Mouse (Mus musculus): ENCODE data around the gene Plxnd1. TPM values are rescaled to one million over a fixed set of nuclear protein-coding genes. Genes with fewer than 3 reads are reported as not detected.

Plxnd1 gene
- total RNA-seq, 2 experiments from 2014 or later, result 115 to 121 TPM

DNA sequence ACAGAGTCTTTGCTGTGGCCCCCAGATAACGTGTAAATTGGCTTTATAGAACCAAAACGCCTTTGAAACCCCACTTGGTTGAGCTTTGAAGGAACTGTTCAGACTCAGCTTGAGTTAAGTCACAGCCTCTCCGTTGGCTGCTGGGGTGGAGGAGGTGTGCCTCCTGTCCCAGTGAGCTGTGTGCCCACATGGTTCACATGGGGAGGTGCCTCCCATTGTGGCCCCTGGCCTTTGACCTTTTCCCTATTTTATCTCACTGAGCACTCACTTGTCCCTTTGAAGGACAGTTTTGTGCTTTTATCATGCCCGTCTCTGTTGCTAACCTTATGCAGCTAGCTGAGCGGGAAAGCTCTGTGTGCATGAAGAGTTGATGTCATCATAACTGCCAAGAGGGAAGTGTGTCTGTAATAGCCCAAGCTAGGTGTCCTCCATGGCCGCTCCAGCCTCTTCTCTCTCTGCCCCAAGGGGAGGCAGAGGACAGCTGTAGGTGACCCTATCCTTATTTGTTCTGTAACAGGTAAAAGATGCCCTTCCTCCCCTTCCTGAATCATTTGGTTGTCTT is 86.3 kb downstream of the Plxnd1 start:
- no peak for DNase-seq (ENCODE audit: low spot score in 2 of 2)
- intact Hi-C loops (cut with DNase I), result loop anchor here (10.0 kb wide), 1 partner anchor 54 kb away; the partner anchor contains the start of genes Ift122 and Mbd4

- no peak for DNase-seq (ENCODE audit: low spot score in 2 of 2)
- intact Hi-C loops (cut with DNase I), result loop anchor here (10.0 kb wide), 1 partner anchor 52 kb away; the partner anchor contains the start of genes Ift122 and Mbd4
These were observed 87.9 kb downstream of the Plxnd1 start for GRCm38 (mm10) chr6:115906871-115907270.

- no peak for DNase-seq (ENCODE audit: low spot score in 2 of 2)
- intact Hi-C loops (cut with DNase I), result loop anchor here (10.0 kb wide), 1 partner anchor 52 kb away; the partner anchor contains the start of genes Ift122 and Mbd4
These were observed 88.3 kb downstream of the Plxnd1 start for GRCm38 (mm10) chr6:115906455-115906854.

DNA sequence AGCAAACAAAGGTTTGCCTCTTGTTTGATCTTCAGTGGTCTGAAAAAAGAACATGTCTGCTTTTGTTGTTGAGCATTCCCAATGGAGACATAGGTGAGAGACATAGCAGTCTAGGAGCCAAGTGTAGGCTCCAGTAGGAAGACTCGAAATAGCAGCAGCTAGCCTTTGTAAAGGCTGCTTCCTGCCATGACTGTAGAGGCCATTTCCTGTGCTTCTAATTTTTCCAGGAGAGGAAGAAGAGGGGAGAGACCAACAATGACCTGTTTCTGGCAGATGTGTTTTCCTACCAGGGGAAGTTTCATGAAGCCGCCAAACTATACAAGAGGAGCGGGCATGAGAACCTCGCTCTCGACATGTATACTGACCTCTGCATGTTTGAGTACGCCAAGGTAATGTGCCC is 89.2 kb downstream of the Plxnd1 start:
- intact Hi-C loops (cut with DNase I), result loop anchor here (10.0 kb wide), 1 partner anchor 51 kb away; the partner anchor contains the start of genes Ift122 and Mbd4
- DNase-seq (ENCODE audit: low spot score in 2 of 2), result no peak

Other genes with a start within 250 kb of the Plxnd1 start
- gene Tmem40, start 232.6 kb downstream of the Plxnd1 start, total RNA-seq (2021), result 1 to 10 TPM; 1.4 to 2.1 TPM
- gene Cand2, start 220.5 kb downstream of the Plxnd1 start, total RNA-seq (2021), result 1 to 10 TPM; 2.0 to 2.3 TPM
- gene Rpl32, start 186.3 kb downstream of the Plxnd1 start, total RNA-seq (2021), result 100 to 1,000 TPM; 444 to 498 TPM
- gene Efcab12, start 156.6 kb downstream of the Plxnd1 start, total RNA-seq (2021), result 1 to 10 TPM; 3.8 to 5.3 TPM
- gene Mbd4, start 141.6 kb downstream of the Plxnd1 start, total RNA-seq (2021), result 1 to 10 TPM; 8.2 to 9.0 TPM
- gene Ift122, start 141.5 kb downstream of the Plxnd1 start, total RNA-seq (2021), result 10 to 100 TPM; 27.0 to 31.0 TPM
- under 1 TPM; 0.17 to 0.70 TPM for gene Rho, start 63.3 kb downstream of the Plxnd1 start, total RNA-seq (2021)
- gene H1foo, start 50.1 kb downstream of the Plxnd1 start, total RNA-seq (2021), result not detected
- 10 to 100 TPM; 63.0 to 76.8 TPM for gene Tmcc1, start 198.5 kb upstream of the Plxnd1 start, total RNA-seq (2021)
- 100 to 1,000 TPM in 1 of 2 experiments, 10 to 100 TPM in 1; 92.1 to 106 TPM for gene Washc2, start 213.0 kb upstream of the Plxnd1 start, total RNA-seq (2021)